Mouse (Mus musculus) megakaryocyte, embryonic 14.5 days (primary cell): ENCODE data around the gene Stx8. TPM values are rescaled to one million over a fixed set of nuclear protein-coding genes. Genes with fewer than 3 reads are reported as not detected.

Experiments
- H3K27me3 ChIP-seq: replicated peaks from 2 replicates; pipeline ENCODE3; 2012; ENCODE audit warnings: inconsistent platforms
- H3K36me3 ChIP-seq: replicated peaks from 2 replicates; pipeline ENCODE3; 2012; ENCODE audit warnings: low read length, inconsistent platforms, mixed read lengths
- H3K4me1 ChIP-seq: 2 replicates; pipeline ENCODE4 v1.6.1; 2012; ENCODE audit warnings: inconsistent platforms
- H3K4me3 ChIP-seq: replicated peaks from 2 replicates; pipeline ENCODE3; 2012; ENCODE audit warnings: moderate library complexity, mild to moderate bottlenecking, inconsistent platforms
- H3K9me3 ChIP-seq: 2 replicates; pipeline ENCODE4 v1.6.1; 2012; ENCODE audit warnings: inconsistent platforms
- FLI1 ChIP-seq: IDR thresholded peaks from 2 replicates; pipeline ENCODE4 v1.6.1; 2012; ENCODE audit warnings: low read length, inconsistent platforms, mixed read lengths
- GATA1 ChIP-seq: IDR thresholded peaks from 3 replicates; pipeline ENCODE4 v1.6.1; 2012; ENCODE audit warnings: mixed read lengths, low read length, inconsistent platforms, borderline replicate concordance
- polyA plus RNA-seq: library from polyadenylated mRNA; stranded (reverse); fragments of >175 nt; gene quantifications from 2 replicates; pipeline ENCODE4 v1.2.3, GENCODE M21; 2012; ENCODE audit warnings: low replicate concordance; ENCODE audit not compliant: insufficient read depth

The Stx8 gene
- polyA plus RNA-seq, 1 experiment: 4.3 TPM

- no peak overlapping the region for H3K4me3 ChIP-seq
- no peaks in the 10 kb centered on the region for H3K4me1 ChIP-seq
- no peaks in the 10 kb centered on the region for H3K36me3 ChIP-seq
- peaks cover 8% of the 10 kb centered on the region for H3K9me3 ChIP-seq
- no peak for TF ChIP-seq FLI1
- H3K27me3 ChIP-seq: peaks cover 53% of the 10 kb centered on the region
Measured at GRCm38 (mm10) chr11:68228941-68229665, 263.1 kb downstream of the Stx8 start.

GRCm38 (mm10) chr11:68231558-68231957 lies 265.6 kb downstream of the Stx8 start:
- TF ChIP-seq FLI1 (no peak), GATA1 (no peak)
- peaks cover 8% of the 10 kb centered on the region for H3K9me3 ChIP-seq
- no peak overlapping the region for H3K4me3 ChIP-seq
- no peaks in the 10 kb centered on the region for H3K36me3 ChIP-seq
- H3K27me3 ChIP-seq: peaks cover 48% of the 10 kb centered on the region
- no peaks in the 10 kb centered on the region for H3K4me1 ChIP-seq

- Histone ChIP-seq H3K36me3 (no peaks in the 10 kb centered on the region), H3K4me1 (no peaks in the 10 kb centered on the region), H3K4me3 (no peak overlapping the region), H3K9me3 (peaks cover 8% of the 10 kb centered on the region), H3K27me3 (peaks cover 49% of the 10 kb centered on the region)
- TF ChIP-seq FLI1 (no peak), GATA1 (no peak)
Measured at GRCm38 (mm10) chr11:68233469-68233965, 267.5 kb downstream of the Stx8 start.

GRCm38 (mm10) chr11:68239756-68240155 lies 273.8 kb downstream of the Stx8 start:
- peaks cover 43% of the 10 kb centered on the region for H3K27me3 ChIP-seq
- no peak for TF ChIP-seq FLI1
- TF ChIP-seq GATA1: no peak
- H3K9me3 ChIP-seq: peaks cover 31% of the 10 kb centered on the region
- H3K36me3 ChIP-seq: no peaks in the 10 kb centered on the region
- no peaks in the 10 kb centered on the region for H3K4me1 ChIP-seq
- H3K4me3 ChIP-seq: no peak overlapping the region

- Histone ChIP-seq H3K27me3 (peaks cover 30% of the 10 kb centered on the region), H3K36me3 (no peaks in the 10 kb centered on the region), H3K4me1 (no peaks in the 10 kb centered on the region), H3K9me3 (peaks cover 33% of the 10 kb centered on the region), H3K4me3 (no peak overlapping the region)
- TF ChIP-seq GATA1 (no peak), FLI1 (no peak)
Measured at GRCm38 (mm10) chr11:68244254-68244991, 278.4 kb downstream of the Stx8 start.

GRCm38 (mm10) chr11:68244992-68245261 lies 278.9 kb downstream of the Stx8 start:
- Histone ChIP-seq H3K27me3 (peaks cover 27% of the 10 kb centered on the region), H3K36me3 (no peaks in the 10 kb centered on the region), H3K9me3 (peaks cover 33% of the 10 kb centered on the region), H3K4me3 (no peak overlapping the region), H3K4me1 (no peaks in the 10 kb centered on the region)
- TF ChIP-seq FLI1: no peak
- TF ChIP-seq GATA1: no peak

- H3K4me3 ChIP-seq: no peak overlapping the region
- no peaks in the 10 kb centered on the region for H3K36me3 ChIP-seq
- H3K27me3 ChIP-seq: peaks cover 29% of the 10 kb centered on the region
- peaks cover 26% of the 10 kb centered on the region for H3K9me3 ChIP-seq
- H3K4me1 ChIP-seq: no peaks in the 10 kb centered on the region
- TF ChIP-seq FLI1 (no peak), GATA1 (no peak)
Measured at GRCm38 (mm10) chr11:68247897-68248296, 281.9 kb downstream of the Stx8 start.

- no peaks in the 10 kb centered on the region for H3K4me1 ChIP-seq
- no peak overlapping the region for H3K4me3 ChIP-seq
- no peaks in the 10 kb centered on the region for H3K36me3 ChIP-seq
- peaks cover 18% of the 10 kb centered on the region; the same call in 1 of the 2 replicates for H3K9me3 ChIP-seq
- TF ChIP-seq FLI1 (no peak), GATA1 (no peak)
- peaks cover 32% of the 10 kb centered on the region for H3K27me3 ChIP-seq
Measured at GRCm38 (mm10) chr11:68250106-68250505, 284.1 kb downstream of the Stx8 start.

GRCm38 (mm10) chr11:68253531-68253930 lies 287.5 kb downstream of the Stx8 start:
- Histone ChIP-seq H3K4me1 (no peaks in the 10 kb centered on the region), H3K9me3 (peaks cover 18% of the 10 kb centered on the region; the same call in 1 of the 2 replicates), H3K4me3 (no peak overlapping the region), H3K27me3 (peaks cover 40% of the 10 kb centered on the region), H3K36me3 (no peaks in the 10 kb centered on the region)
- TF ChIP-seq GATA1: no peak
- no peak for TF ChIP-seq FLI1

Other genes starting within 250 kb of the Stx8 start
- gene Glp2r, start 195.0 kb upstream of the Stx8 start, polyA plus RNA-seq: not detected in 2 replicates
- not detected in 2 replicates for gene Gsg1l2, start 191.6 kb upstream of the Stx8 start, polyA plus RNA-seq
- gene Dhrs7c, start 168.0 kb upstream of the Stx8 start, polyA plus RNA-seq: not detected in 2 replicates
- 0.19 TPM in 1 of 2 replicates, not detected in the other for gene Usp43, start 44.0 kb upstream of the Stx8 start, polyA plus RNA-seq
- gene Cfap52, start 542 bp upstream of the Stx8 start, polyA plus RNA-seq: not detected in 2 replicates